Mouse (Mus musculus): ENCODE data around the gene Casz1.
A peak's percentile ranks its signal among the peaks of the same experiment; 100 is the strongest.

Gene Casz1

DNA sequence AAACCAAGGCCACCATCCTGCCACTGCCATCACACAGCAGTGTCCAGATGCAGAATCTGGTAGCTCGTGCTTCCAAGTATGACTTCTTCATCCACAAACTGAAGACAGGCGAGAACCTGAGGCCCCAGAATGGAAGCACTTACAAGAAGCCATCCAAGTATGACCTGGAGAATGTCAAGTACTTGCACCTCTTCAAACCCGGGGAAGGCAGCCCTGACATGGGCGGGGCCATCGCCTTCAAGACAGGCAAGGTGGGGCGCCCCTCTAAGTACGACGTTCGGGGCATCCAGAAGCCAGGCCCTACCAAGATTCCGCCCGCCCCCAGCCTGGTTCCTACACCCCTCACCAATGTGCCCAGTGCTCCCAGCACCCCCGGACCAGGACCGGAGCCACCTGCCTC lies 128.9 kb downstream of the Casz1 start:
- no peak for DNase-seq (ENCODE audit: low spot score in 2 of 2)

DNA sequence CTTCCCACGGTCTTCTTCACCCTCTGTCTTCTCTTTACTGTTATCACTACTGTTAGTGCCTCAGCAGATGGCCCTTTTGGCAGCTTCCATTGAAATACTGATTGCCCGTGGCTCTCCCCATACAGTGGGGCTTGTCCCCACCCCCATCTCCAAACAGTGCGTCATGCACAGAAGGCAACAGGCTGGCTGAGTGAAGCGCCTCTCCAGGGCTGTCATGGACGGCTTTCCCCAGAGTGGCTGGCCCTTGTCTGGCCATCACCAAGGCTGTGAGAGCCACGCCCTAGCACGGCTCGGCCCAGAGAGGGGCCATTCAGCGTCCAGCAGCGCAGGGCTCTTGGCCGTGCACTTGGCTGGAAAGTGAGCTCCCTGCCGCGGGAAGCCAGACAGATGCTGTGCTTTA lies 131.0 kb downstream of the Casz1 start:
- no peak for DNase-seq (ENCODE audit: low spot score in 2 of 2)

DNA sequence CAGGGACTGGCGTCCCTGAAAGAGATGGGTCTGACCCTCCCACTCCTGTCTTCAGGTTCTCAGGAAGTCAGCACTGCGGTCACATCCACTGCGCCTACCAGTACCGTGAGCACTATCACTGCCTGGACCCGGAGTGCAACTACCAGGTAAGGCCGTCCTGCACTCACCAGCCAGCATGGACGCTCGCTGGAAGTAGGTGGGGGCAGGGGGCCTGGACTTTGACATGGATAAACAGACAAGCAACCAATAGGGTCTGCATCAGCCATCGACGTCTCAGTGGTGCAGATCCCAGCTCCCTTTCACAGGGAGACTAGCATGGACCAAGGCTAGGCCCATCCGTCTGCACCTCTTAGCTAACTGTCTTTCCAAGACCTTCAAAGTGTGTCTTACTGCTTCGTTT lies 131.9 kb downstream of the Casz1 start:
- no peak for DNase-seq (ENCODE audit: low spot score in 2 of 2)

DNA sequence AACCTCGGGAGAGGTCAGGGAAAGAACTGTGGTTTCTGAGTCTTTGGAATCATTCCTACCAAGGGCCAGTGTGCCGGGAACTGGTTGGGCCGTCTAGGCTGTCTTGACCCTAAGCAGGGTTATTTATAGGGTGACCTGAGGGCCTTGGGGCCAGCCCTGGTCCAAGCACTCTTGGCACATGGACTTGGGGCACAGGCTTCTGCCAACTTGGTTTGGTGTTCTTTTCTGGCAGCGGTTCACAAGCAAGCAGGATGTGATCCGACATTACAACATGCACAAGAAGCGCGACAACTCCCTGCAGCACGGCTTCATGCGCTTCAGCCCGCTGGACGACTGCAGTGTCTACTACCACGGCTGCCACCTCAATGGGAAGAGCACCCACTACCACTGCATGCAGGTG lies 132.5 kb downstream of the Casz1 start:
- DNase-seq (ENCODE audit: low spot score in 2 of 2) = no peak

DNA sequence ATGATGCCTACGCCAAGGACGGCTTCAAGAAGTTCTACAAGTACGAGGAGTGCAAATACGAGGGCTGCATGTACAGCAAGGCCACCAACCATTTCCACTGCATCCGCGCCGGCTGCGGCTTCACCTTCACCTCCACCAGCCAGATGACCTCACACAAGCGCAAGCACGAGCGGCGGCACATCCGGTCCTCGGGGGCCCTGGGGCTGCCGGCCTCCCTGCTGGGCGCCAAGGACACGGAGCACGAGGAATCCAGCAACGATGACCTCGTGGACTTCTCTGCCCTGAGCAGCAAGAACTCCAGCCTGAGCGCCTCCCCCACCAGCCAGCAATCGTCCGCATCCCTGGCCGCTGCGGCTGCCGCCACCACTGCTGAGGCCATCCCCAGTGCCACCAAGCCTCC lies 134.3 kb downstream of the Casz1 start:
- no peak for DNase-seq (ENCODE audit: low spot score in 2 of 2)

DNA sequence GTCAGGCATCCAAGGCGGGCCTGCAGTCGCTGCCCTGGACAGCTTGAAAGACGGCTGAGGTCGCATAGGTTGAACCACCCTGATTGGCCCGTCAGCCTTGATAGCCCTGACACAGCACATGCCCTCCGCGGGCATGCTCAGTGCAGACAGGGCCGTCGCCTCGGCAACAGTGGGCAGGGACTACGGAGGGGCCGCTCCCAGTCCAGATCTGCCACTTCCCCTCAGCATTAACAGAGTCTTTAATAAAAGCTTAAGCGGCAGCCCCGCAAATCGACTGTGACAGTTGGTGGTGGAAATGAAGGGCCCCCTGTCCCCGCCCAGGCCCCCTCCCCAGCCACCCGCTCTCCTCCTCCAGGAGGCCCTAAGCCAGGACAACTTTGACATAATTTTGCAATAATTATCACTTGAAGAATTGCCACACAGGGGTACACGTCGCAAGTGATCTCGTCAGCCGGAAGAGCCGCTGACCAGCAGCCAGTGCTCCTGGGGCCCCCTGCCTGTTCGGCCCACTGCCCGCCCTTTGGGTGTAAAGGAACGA lies 136.5 kb downstream of the Casz1 start:
- peak in 1 of 2 experiments; percentile 43 for DNase-seq (ENCODE audit: low spot score in 2 of 2)

DNA sequence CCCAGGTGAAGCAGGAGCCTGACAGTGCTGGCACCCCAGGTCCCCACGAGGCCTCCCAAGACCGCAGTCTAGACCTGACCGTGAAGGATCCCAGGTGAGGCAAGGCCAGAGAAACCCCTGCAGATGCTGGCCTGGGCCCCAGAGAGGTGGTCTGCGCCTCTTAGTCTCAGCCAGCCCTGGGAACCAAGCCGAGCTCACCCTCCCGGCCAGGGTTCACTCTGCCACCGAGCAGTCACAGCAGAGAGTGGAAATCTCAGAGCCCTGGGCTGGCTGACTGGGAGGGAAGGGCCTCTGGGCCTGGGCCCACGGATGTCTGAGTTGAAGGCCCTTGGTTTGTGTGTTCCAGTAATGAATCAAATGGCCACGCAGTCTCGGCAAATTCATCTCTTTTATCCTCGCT lies 137.1 kb downstream of the Casz1 start:
- no peak for DNase-seq (ENCODE audit: low spot score in 2 of 2)

DNA sequence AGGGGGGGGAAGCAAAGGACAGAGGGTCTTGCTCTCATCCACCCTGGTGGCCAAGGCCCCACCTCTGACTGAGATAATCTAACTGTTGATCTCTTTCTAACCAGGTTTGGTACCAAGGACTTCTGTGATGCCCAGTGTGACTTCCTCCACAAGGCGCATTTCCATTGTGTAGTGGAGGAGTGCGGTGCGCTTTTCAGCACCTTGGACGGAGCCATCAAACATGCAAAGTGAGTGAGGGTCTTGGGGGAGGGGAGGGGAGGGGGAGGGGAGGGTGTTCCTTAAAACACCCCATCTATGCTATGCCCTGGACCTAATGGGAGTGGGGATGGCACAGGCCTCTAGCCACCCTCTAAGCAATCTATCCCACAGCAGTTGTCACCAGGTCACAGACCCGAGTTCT lies 138.9 kb downstream of the Casz1 start:
- DNase-seq (ENCODE audit: low spot score in 2 of 2) = no peak

DNA sequence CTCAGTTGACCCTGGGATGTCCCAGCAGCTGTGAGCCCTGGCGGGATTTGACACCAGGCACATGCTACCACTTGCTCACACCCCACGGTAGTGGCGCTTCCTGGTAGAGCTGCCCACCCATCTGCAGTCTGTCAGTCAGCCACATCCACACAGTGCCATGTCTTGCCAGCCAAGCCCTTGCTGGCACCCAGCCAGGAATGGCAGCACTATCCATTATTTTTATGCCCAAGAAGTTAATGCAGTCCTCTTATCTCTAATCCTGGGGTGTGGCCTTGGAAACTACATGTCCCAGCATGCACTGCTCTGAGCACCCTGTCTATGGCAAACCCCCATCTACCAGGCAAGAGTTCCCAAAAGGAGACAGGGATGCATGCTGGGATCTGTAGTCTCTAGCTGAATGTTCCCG lies 141.2 kb downstream of the Casz1 start:
- DNase-seq (ENCODE audit: low spot score in 2 of 2) = no peak

DNA sequence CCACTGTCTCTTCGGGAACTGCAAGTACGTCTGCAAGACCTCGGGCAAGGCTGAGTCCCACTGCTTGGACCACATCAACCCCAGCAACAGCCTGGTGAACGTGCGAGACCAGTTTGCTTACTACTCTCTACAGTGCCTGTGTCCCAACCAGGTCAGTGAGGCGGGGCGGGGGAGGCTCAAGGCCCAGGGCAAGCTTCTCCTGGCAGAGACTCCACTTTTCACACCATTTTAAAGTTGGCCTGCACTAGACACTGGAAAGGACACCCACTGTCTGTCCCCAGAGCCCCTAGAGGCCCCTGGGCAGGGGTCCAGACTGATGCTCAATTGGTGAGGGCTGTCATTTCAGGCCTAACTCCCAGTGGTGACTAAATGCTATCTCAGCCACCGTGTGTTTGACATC lies 141.8 kb downstream of the Casz1 start:
- DNase-seq (ENCODE audit: low spot score in 2 of 2) = no peak

DNA sequence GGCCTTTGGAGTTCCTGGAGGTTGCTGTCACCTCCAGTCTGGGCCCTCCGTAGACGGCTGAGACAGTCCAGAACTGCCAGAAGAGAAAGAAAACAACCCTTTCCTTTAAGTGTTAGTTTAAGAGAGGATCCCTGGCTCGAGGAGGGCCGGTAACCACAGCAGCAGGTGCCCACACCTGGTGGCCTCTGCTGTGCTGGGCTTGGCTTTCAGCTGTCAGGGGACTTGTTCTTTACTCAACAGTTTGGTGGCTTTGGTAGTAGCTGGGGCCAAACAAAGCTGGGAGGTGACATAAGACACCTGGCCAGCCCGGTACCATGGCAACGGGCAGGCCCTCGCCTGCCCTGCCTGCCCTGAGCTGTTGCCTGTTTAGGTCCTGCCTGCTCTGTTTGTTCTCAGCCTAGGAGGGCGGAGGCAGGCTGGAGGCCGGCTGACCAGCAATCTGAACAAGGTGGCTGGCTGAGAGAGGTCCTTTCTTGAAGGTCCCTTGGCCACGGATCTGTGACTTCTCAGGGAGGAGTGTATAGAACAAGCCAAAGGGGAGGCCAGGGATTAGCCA lies 143.7 kb downstream of the Casz1 start:
- DNase-seq (ENCODE audit: low spot score in 2 of 2) = no peak

DNA sequence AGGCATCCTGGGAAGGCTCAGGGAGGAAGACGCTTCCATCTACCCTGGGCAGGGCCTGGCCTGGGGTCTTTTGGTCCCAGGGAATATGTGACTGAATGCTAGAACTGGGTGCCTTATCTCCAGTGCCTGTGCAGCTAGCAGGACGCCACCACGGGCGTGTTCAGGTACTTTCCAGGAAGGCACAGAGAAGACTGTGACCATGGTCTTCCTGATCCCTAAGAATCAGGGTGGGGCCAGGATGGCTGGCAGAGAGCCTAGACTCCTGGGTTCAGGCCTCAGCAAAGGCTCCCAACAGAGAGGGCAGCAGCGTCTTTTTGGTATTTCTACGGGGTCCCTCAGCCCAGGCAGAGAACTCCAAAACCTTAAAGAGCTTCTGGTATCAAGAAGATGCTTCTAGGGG lies 146.3 kb downstream of the Casz1 start:
- no peak for DNase-seq (ENCODE audit: low spot score in 2 of 2)

DNA sequence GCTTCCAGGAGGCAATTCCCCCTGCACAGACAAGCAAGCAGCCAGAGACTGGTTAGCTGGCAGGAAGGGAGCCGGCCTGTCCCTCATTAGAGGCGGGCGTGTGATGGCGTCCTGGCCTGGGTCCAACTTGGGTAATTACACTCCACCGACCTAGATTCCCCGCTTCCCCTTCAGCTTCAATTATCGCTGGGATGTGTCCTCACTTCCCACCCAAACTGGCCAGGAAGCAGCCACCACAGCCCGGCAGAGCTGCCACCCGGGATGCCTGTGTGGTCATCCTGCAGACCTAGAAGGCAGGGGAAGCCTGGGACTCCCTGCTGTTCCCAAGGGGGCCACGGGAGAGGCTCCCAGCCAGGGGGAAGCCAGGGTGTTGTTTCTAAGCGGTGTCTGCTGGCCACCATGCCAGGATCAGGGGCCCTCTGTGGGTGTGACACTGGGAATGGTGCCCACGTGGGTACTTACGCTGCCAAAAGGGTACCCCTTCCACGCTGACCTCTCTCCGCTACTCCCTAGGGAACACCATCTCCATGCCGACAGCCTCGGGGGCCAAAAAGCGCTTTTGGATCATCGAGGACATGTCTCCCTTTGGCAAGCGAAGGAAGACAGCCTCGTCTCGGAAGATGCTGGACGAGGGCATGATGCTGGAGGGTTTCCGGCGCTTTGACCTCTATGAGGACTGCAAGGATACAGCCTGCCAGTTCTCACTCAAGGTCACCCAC lies 146.9 kb downstream of the Casz1 start:
- peak; percentile 59 to 61 for DNase-seq (ENCODE audit: low spot score in 2 of 2)

DNA sequence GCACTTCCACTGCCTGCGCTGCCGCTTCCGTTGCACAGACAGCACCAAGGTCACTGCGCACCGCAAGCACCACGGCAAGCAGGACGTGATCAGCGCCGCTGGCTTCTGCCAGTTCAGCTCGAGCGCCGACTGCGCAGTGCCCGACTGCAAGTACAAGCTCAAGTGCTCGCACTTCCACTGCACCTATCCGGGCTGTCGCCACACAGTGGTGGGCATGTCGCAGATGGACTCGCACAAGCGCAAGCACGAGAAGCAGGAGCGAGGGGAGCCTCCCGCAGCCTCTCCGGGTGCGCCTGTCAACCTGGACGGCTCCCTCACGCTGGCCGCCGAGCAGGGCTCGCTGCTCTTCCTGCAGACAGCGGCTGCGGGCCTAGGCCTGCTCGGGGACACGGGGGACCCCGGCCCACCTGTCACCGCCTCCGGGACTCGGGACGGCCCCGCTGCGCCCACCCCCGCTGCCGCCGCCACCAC lies 147.6 kb downstream of the Casz1 start:
- DNase-seq (ENCODE audit: low spot score in 2 of 2) = peak in 1 of 2 experiments; percentile 48

DNA sequence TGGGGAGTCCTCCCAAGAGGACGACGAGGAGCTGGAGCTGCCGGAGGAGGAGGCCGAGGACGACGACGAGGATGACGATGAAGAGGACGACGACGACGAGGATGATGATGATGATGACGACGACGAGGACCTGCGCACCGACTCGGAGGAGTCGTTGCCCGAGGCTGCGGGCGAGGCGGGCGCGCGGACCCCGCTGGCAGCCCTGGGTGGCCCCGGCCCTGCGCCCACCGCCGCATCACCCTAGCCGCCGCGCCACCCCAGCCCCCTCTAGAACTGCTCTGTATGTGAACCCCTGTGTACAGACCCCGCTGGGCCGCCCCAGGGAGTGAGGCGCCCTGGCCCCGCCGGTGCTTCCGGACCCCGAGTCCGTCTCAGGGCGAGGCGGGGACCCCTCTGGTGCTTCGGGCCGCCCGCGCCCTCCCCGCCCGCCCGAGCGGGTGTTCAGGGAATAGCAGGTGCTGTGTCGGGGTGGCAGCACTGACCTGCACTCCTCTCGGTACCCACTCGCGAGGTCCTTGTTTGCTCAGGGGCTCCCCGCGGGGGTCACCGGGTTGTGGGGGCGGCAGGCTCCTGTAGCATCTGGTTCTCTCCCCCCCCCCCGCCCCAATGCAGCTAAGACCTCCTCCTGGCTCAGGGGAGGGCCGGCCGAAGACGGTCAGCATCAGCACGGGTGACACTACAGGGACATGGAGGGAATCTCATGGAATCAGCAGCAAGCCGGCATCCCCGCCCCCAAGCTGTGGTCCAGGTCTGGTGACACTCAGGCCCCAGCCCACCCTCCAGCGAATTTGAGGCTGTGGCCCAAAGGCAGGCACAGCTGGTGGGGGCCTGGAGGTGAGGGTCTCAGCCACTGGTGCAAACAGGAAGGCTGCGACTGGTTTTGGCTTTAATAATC lies 148.3 kb downstream of the Casz1 start:
- no peak for DNase-seq (ENCODE audit: low spot score in 2 of 2)

DNA sequence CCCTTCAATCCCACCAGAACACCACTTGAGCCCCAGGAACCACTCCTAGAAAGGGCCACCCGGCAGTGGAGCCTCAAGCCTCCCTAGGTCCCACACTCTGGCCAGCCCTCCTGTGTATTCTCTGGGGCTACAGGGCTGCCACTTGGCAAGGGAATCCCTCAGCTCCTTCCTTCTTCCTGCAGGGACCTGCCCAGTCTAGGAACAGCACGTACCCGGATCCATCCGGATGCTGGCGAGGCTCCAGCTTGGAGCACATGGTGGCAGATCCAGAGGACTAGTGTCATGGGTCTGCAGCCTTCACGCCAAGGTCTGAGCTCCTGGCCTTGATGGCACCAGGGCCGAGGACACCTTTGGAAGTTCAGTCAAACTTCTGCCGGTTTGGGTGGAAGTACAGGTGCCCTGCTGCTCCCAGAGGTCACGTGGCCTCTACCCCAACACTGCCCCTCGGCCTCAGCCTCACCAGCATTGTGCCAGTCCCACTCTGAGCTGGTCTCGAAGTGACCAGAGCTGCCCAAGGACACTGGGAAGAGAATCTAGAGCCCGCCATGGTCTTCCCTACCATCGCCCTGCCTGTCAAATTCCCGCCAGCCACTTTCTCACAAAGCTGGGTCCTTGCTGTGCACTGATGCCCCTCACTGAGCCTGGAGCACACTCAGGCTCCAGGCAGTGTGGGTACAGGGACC lies 151.0 kb downstream of the Casz1 start:
- no peak for DNase-seq (ENCODE audit: low spot score in 2 of 2)

DNA sequence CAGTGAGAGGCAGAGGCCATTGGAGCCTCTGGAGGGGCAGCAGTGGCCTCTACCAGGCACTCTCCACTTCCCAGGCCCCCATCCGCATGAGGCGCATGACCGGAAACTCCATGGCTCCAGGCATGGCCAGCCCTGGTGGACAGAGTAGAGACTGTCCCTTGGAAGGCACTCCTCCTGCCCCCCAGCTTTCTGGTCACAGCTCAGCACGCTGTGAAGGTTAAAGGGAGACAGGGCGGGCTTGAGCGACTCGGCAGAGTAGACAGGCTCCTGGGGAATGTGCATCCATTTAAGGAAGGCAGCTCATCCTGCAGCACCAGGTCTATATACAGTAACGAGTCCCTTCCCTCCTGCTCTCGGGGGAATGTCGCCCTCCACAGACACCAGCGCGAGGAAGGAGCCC lies 155.8 kb downstream of the Casz1 start:
- DNase-seq (ENCODE audit: low spot score in 2 of 2) = no peak

DNA sequence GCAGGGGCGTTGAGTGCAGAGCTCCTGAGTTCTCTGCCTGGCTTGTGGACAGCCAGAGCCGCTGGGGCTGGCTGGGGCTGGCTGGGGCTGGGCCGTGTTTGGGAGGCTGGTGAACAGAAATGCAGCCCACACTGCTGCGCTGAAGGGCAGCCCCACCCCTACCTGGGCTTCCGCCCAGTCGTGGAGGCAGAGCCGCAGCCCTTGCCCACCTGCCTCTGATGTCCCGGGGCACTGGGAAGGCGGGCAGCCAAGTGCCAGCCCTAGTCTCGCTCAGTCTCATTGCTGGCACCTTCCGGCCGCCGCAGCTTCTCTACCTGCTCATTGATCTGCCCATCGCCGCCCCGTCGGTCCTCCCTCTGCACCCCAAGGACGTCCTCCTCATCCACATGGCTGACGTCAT lies 156.9 kb downstream of the Casz1 start:
- no peak for DNase-seq (ENCODE audit: low spot score in 2 of 2)

DNA sequence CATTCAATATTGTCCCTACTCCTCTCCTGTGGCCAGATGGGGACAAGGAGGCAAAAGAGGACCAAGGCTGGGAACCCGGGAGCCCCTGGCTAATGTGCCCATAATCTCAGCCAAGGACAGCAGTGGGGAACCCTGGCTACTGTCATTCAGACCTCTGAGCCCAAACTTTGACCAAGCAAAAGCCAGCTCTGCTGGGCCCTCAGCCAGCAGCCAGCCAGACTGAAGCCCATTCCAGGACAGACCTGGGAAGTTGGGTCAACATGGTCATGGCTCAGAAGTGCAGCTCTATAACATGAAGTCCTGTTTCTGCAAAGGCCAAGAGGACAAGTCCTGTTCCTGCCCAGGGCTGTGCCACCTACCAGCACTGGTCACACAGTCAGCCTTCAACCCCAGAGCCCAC lies 157.9 kb downstream of the Casz1 start:
- DNase-seq (ENCODE audit: low spot score in 2 of 2) = no peak

DNA sequence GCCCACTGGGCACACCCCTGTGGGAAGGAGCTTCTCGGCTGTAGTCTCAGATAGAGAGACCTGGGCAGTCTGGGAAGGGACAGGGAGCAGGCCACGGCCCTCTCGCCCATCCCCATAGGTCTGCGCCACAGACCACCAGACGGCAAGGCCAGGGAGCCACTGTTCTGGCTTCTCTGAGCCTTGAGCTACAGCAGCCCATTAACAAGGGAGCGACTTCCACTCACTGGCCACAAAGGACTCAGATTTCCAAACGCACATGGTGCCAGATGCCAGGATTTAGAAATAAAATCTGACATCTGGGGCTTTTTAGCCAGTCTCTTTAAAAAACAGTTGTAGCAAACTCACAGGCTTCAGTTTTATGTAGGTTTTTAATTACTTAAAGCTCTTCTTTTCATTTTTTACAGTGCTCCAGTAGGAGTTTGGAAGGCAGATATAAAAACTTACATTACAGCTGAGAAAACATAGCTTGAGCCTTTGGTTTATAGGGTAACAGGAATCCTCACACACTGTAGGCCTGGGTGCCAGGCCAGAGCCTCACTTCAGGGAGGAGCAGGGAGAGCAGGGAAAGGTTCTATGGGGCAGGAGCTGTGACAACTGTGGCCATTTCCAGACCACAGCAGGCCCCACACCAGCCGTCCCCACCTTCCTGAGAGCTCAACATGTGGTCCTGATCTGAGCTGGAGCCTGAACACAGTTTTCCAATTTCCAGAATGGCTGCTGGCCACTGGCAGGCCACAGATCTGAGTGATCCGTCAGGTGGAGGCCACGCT lies 160.5 kb downstream of the Casz1 start:
- DNase-seq (ENCODE audit: low spot score in 2 of 2) = no peak

DNA sequence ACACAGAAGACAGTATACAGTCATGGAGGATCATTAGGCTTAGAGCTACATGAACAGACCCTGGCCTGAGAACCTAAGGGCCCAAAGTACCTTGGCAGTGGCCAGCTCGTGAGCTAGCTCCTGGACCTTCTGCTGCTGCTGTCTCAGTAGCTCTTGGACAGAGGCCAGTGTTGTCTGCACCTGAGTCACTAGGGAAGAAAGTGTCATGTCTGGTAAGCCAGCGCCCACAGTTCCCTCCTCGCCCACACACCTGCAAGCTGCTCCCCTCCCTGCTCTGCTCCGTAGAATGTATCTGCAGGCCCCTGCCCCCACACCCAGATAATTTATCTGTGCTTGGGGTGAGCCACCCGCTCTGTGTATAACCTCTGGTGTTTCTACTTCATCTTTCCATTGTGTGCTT lies 161.9 kb downstream of the Casz1 start:
- no peak for DNase-seq (ENCODE audit: low spot score in 2 of 2)
